Mouse (Mus musculus) erythroid progenitor cell, adult 5-6 weeks (primary cell): ENCODE results near the gene Cplx1. TPM values are rescaled to one million over a fixed set of nuclear protein-coding genes. Genes with fewer than 3 reads are reported as not detected.

Source experiments
- ATAC-seq: replicated peaks from 2 replicates; pipeline ENCODE4 v1.8.0; 2016; ENCODE audit warnings: moderate number of reproducible peaks, mild to moderate bottlenecking, moderate TSS enrichment, inconsistent platforms; ENCODE audit not compliant: poor library complexity, low FRiP score, severe bottlenecking
- total RNA-seq, 2 experiments: library from RNA; stranded (forward) in 1 of 2; stranded (reverse) in 1 of 2; fragments of 150-400 nt in 1 of 2; fragments of 186-747, 209-891 nt in 1 of 2; gene quantifications; 2 replicates each; pipeline versions ENCODE4 v1.2.3 to v1.2.4; 2015 to 2017; ENCODE audit warnings: low replicate concordance in 2 of 2

The Cplx1 gene
- 1.7 TPM in 1 of 2 replicates, not detected in the other for total RNA-seq (2015; ENCODE audit: low replicate concordance)
- not detected in 2 replicates for total RNA-seq (2017; ENCODE audit: low replicate concordance)

- ATAC-seq, result no peak
Measured at GRCm38 (mm10) chr5:108549489-108550206, at the start of gene Cplx1. Cplx1 (minus strand) TSS chr5:108550024.

GRCm38 (mm10) chr5:108581361-108581891 lies 31.6 kb upstream of the Cplx1 start:
- no peak for ATAC-seq

GRCm38 (mm10) chr5:108573054-108573453 lies 23.2 kb upstream of the Cplx1 start:
- ATAC-seq, result no peak

- no peak for ATAC-seq
Measured at GRCm38 (mm10) chr5:108570991-108571390, 21.2 kb upstream of the Cplx1 start.

GRCm38 (mm10) chr5:108567104-108567503 lies 17.3 kb upstream of the Cplx1 start:
- ATAC-seq, result no peak

- ATAC-seq, result no peak
Measured at GRCm38 (mm10) chr5:108566523-108566922, 16.7 kb upstream of the Cplx1 start.

GRCm38 (mm10) chr5:108565381-108565780 lies 15.6 kb upstream of the Cplx1 start:
- ATAC-seq, result no peak

- ATAC-seq, result no peak
Measured at GRCm38 (mm10) chr5:108564346-108564745, 14.5 kb upstream of the Cplx1 start.

- no peak for ATAC-seq
Measured at GRCm38 (mm10) chr5:108562483-108562882, 12.7 kb upstream of the Cplx1 start.

- no peak for ATAC-seq
Measured at GRCm38 (mm10) chr5:108556986-108557385, 7.2 kb upstream of the Cplx1 start.

- ATAC-seq, result no peak
Measured at GRCm38 (mm10) chr5:108554041-108554440, 4.2 kb upstream of the Cplx1 start.

GRCm38 (mm10) chr5:108550207-108550594 lies 377 bp upstream of the Cplx1 start:
- ATAC-seq, result no peak

- no peak for ATAC-seq
Measured at GRCm38 (mm10) chr5:108549137-108549488, 711 bp downstream of the Cplx1 start.

- no peak for ATAC-seq
Measured at GRCm38 (mm10) chr5:108547636-108548035, 2.2 kb downstream of the Cplx1 start.

GRCm38 (mm10) chr5:108543516-108544291 lies 6.1 kb downstream of the Cplx1 start:
- no peak for ATAC-seq

GRCm38 (mm10) chr5:108534188-108534587 lies 15.6 kb downstream of the Cplx1 start:
- ATAC-seq, result no peak

GRCm38 (mm10) chr5:108522597-108522996 lies 27.2 kb downstream of the Cplx1 start:
- ATAC-seq, result no peak

GRCm38 (mm10) chr5:108521896-108522295 lies 27.9 kb downstream of the Cplx1 start:
- ATAC-seq, result no peak

- ATAC-seq, result no peak
Measured at GRCm38 (mm10) chr5:108521016-108521415, 28.8 kb downstream of the Cplx1 start.

GRCm38 (mm10) chr5:108520153-108520552 lies 29.7 kb downstream of the Cplx1 start:
- no peak for ATAC-seq

- no peak for ATAC-seq
Measured at GRCm38 (mm10) chr5:108518951-108519350, 30.9 kb downstream of the Cplx1 start.
